Comparison of ENCODE assay signal across 23 mouse cellular contexts in the genomic region with DNA sequence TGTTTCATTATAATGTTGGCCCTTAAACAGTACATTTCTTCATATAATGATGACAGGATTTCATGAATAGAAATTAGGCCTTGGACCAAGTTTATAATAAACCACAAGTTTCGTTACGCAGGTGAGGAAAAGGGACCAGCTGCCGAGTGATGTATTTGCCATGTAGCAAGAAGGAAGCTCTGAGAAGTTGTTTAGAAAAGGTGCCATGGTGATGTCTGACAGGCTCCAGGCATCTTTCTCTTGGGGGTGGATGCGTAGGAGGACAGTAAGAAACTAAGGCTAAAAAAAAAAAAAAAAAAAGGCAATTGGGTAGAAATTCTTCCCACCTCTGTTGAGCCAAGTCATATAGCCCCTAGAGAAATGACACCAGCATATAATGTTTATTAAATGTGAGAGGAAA.
DNase-seq lines count a peak whose midpoint lies in the region; ATAC-seq and TF ChIP-seq lines count a peak whose summit lies in the region.
"Had no signal": no experiment of that assay in that cellular context is flagged by ENCODE, and none has a peak within 500 bp of the region (broad histone marks: within the 10 kb centered on the region; RNA-seq: fewer than 3 reads in every experiment).

No protein-coding gene starts in this region.

- peak overlapping the region; percentile 42 for H3K27ac ChIP-seq in heart, adult 2 months
- H3K27ac ChIP-seq in heart, embryonic 12.5 days (ENCODE audit: poor library complexity, severe bottlenecking) = no peak overlapping the region
- no peak overlapping the region for H3K27ac ChIP-seq in kidney, adult 2 months (ENCODE audit: insufficient read depth, low read depth, low read length)
- H3K27ac ChIP-seq: embryonic facial prominence, embryonic 10.5 days; forebrain, embryonic 10.5 days; hindbrain, embryonic 13.5 days; kidney, postnatal 0 days; limb, embryonic 13.5 days; liver, embryonic 12.5 days; macrophage; midbrain, embryonic 15.5 days; neural tube, embryonic 13.5 days; stomach, embryonic 15.5 days had no signal

- H3K9ac ChIP-seq in heart, adult 2 months (ENCODE audit: low read depth, low read length) = no peak overlapping the region
- no peak overlapping the region for H3K9ac ChIP-seq in heart, embryonic 12.5 days
- H3K9ac ChIP-seq: heart, embryonic 15.5 days; hindbrain, embryonic 13.5 days; limb, embryonic 13.5 days; liver, embryonic 12.5 days; midbrain, embryonic 15.5 days; neural tube, embryonic 13.5 days; stomach, embryonic 15.5 days had no signal

- H3K36me3 ChIP-seq in heart, adult 2 months (ENCODE audit: control insufficient read depth, insufficient read depth, low read length) = no peaks in the 10 kb centered on the region
- H3K36me3 ChIP-seq in heart, embryonic 12.5 days = no peaks in the 10 kb centered on the region
- no peaks in the 10 kb centered on the region for H3K36me3 ChIP-seq in splenic B cell, adult 2 months (ENCODE audit: control insufficient read depth, insufficient read depth, low read length, poor library complexity, severe bottlenecking)
- H3K36me3 ChIP-seq in kidney, adult 2 months (ENCODE audit: control insufficient read depth, insufficient read depth, low read length) = no peaks in the 10 kb centered on the region
- H3K36me3 ChIP-seq: embryonic facial prominence, embryonic 10.5 days; forebrain, embryonic 10.5 days; heart, embryonic 15.5 days; hindbrain, embryonic 13.5 days; limb, embryonic 13.5 days; liver, embryonic 12.5 days; midbrain, embryonic 15.5 days; neural tube, embryonic 13.5 days; stomach, embryonic 15.5 days had no signal

- H3K9me3 ChIP-seq in heart, embryonic 12.5 days (replicated peaks) = no peaks in the 10 kb centered on the region
- H3K9me3 ChIP-seq: embryonic facial prominence, embryonic 10.5 days; forebrain, embryonic 10.5 days; heart, embryonic 15.5 days; hindbrain, embryonic 13.5 days; limb, embryonic 13.5 days; liver, embryonic 12.5 days; midbrain, embryonic 15.5 days; neural tube, embryonic 13.5 days; stomach, embryonic 15.5 days had no signal

- no peaks in the 10 kb centered on the region for H3K27me3 ChIP-seq in heart, adult 2 months (ENCODE audit: control insufficient read depth, insufficient read depth, low read length)
- 0 out of 2 replicates have a peak, but pooled peaks cover 5% of the 10 kb centered on the region for H3K27me3 ChIP-seq in heart, embryonic 12.5 days (replicated peaks)
- no peaks in the 10 kb centered on the region for H3K27me3 ChIP-seq in splenic B cell, adult 2 months (ENCODE audit: control insufficient read depth, insufficient read depth, low read length, poor library complexity, severe bottlenecking)
- H3K27me3 ChIP-seq in kidney, adult 2 months (replicated peaks; ENCODE audit: control insufficient read depth, insufficient read depth, low read length) = no peaks in the 10 kb centered on the region
- H3K27me3 ChIP-seq: heart, embryonic 15.5 days; limb, embryonic 13.5 days; liver, embryonic 12.5 days; midbrain, embryonic 15.5 days; neural tube, embryonic 13.5 days; stomach, embryonic 15.5 days had no signal

- H3K4me3 ChIP-seq in heart, adult 2 months = no peak overlapping the region
- no peak overlapping the region for H3K4me3 ChIP-seq in heart, embryonic 12.5 days
- H3K4me3 ChIP-seq in kidney, adult 2 months (ENCODE audit: insufficient read depth, low read depth, low read length) = no peak overlapping the region
- H3K4me3 ChIP-seq: embryonic facial prominence, embryonic 10.5 days; forebrain, embryonic 10.5 days; heart, embryonic 15.5 days; hindbrain, embryonic 13.5 days; limb, embryonic 13.5 days; liver, embryonic 12.5 days; midbrain, embryonic 15.5 days; neural tube, embryonic 13.5 days; stomach, embryonic 15.5 days had no signal

- no peak for TF ChIP-seq EP300 in heart, adult 2 months (IDR thresholded peaks at IDR 0.05; ENCODE audit: insufficient read depth, low read depth, low read length)

- TF ChIP-seq POLR2A in heart, adult 2 months (IDR thresholded peaks at IDR 0.05; ENCODE audit: insufficient read depth, low read depth, low read length) = no peak
- TF ChIP-seq POLR2A in kidney, adult 2 months (IDR thresholded peaks at IDR 0.05; ENCODE audit: low read depth, low read length) = no peak

- no peak overlapping the region for H3K4me2 ChIP-seq in heart, embryonic 12.5 days
- H3K4me2 ChIP-seq: heart, embryonic 15.5 days; hindbrain, embryonic 13.5 days; limb, embryonic 13.5 days; liver, embryonic 12.5 days; midbrain, embryonic 15.5 days; neural tube, embryonic 13.5 days; stomach, embryonic 15.5 days had no signal

- no peak for TF ChIP-seq CTCF in heart, adult 2 months (IDR thresholded peaks at IDR 0.05)
- no peak for TF ChIP-seq CTCF in kidney, adult 2 months (conservative IDR thresholded peaks at IDR 0.05; ENCODE audit: insufficient read depth, insufficient read length, low read depth, low read length)

- no peaks in the 10 kb centered on the region for H3K79me2 ChIP-seq in heart, adult 2 months (replicated peaks; ENCODE audit: control insufficient read depth, insufficient read depth, low read length)

- peaks cover 4% of the 10 kb centered on the region for H3K4me1 ChIP-seq in heart, adult 2 months (ENCODE audit: control insufficient read depth, insufficient read depth, low read length)
- H3K4me1 ChIP-seq in heart, embryonic 12.5 days (replicated peaks) = 0 out of 2 replicates have a peak, but pooled peaks cover 3% of the 10 kb centered on the region
- no peaks in the 10 kb centered on the region for H3K4me1 ChIP-seq in kidney, adult 2 months (ENCODE audit: control insufficient read depth, insufficient read depth, low read length)
- H3K4me1 ChIP-seq: embryonic facial prominence, embryonic 10.5 days; heart, embryonic 15.5 days; hindbrain, embryonic 13.5 days; limb, embryonic 13.5 days; liver, embryonic 12.5 days; midbrain, embryonic 15.5 days; neural tube, embryonic 13.5 days; stomach, embryonic 15.5 days had no signal

- ATAC-seq in heart, embryonic 12.5 days (ENCODE audit: insufficient number of reproducible peaks, low FRiP score) = no peak
- ATAC-seq: liver, embryonic 12.5 days; midbrain, embryonic 15.5 days had no signal

- intact Hi-C loops in heart, adult 2 months (cut with DNase I) = no loop called here

- 58% methylated on average over 4 of the region's 4 CpGs for WGBS in heart, adult 2 months
- 77% methylated on average over 4 of the region's 4 CpGs for WGBS in heart, embryonic 12.5 days
- WGBS in kidney, adult 2 months = 81% methylated on average over 4 of the region's 4 CpGs

- DNase-seq in heart, adult 2 months = no peak
- DNase-seq in right cerebral cortex, adult 18-20 months = peak; percentile 33
- no peak for DNase-seq in right cerebral cortex, postnatal 25 days
- peak; percentile 68 for DNase-seq in brain, adult 2 months (ENCODE audit: low read depth, low spot score)
- peak; percentile 38 for DNase-seq in splenic B cell, adult 2 months (ENCODE audit: low read depth, low spot score)
- DNase-seq in kidney, adult 2 months = no peak
- DNase-seq: cerebellum, adult 9-11 months; gastrocnemius, postnatal 25 days; heart, postnatal 36 days; kidney, adult 18-20 months; thymus, adult 18-20 months had no signal

Comparison
In these comparisons a context has a peak if more than half of its experiments do, and no peak if none do; other contexts are left out.
1. DNase-seq: peak in right cerebral cortex, adult 18-20 months (single experiment), brain, adult 2 months (single experiment) and splenic B cell, adult 2 months (single experiment); none in heart, adult 2 months (0 of 2), right cerebral cortex, postnatal 25 days (single experiment) and kidney, adult 2 months (single experiment).